Mouse (Mus musculus) naive thymus-derived CD4-positive, alpha-beta T cell, adult 5 months (primary cell): ENCODE data around the gene Fig4. TPM values are rescaled to one million over a fixed set of nuclear protein-coding genes. Genes with fewer than 3 reads are reported as not detected.

Experiments used
- polyA plus RNA-seq: library from polyadenylated mRNA; unstranded; fragments of 100-300 nt; shearing (Covaris generic); gene quantifications from one replicate; pipeline ENCODE4 v1.2.1, GENCODE M21; 2017

The Fig4 gene
- polyA plus RNA-seq, result 21.7 TPM

GRCm38 (mm10) chr10:41302689-41303431 lies at the start of gene Fig4:
Fig4 (minus strand) TSS chr10:41303260.

GRCm38 (mm10) chr10:41303639-41304444 lies 782 bp upstream of the Fig4 start, which contains the start of gene Ak9:
Ak9 (plus strand) TSS chr10:41303980.

Other genes starting within 250 kb of the Fig4 start
- gene Gpr6, start 231.0 kb downstream of the Fig4 start, polyA plus RNA-seq, result not detected
- not detected for gene Ak9, start 720 bp upstream of the Fig4 start, polyA plus RNA-seq
- 33.5 TPM for gene Zbtb24, start 147.1 kb upstream of the Fig4 start, polyA plus RNA-seq
- gene Mical1, start 173.1 kb upstream of the Fig4 start, polyA plus RNA-seq, result 73.4 TPM
- 29.5 TPM for gene Smpd2, start 187.1 kb upstream of the Fig4 start, polyA plus RNA-seq
- gene Ppil6, start 187.2 kb upstream of the Fig4 start, polyA plus RNA-seq, result not detected
- 270 TPM for gene Cd164, start 216.2 kb upstream of the Fig4 start, polyA plus RNA-seq